Mouse (Mus musculus) forebrain, embryonic 13.5 days (tissue): ENCODE data around the gene Tmem104. TPM values are rescaled to one million over a fixed set of nuclear protein-coding genes. Genes with fewer than 3 reads are reported as not detected.
A peak's percentile ranks its signal among the peaks of the same experiment; 100 is the strongest.

Experiments used
- ATAC-seq: fragments of 200-750 bp; cut with Nextera tagmentation; 2 replicates; pipeline ENCODE4 v1.8.0; 2017
- H3K27ac ChIP-seq: fragments of 300-500 bp; sonication (generic); 2 replicates; pipeline ENCODE4 v1.5.1; 2015; ENCODE audit warnings: inconsistent platforms, mild to moderate bottlenecking, moderate library complexity
- H3K27me3 ChIP-seq: fragments of 300-500 bp; sonication (generic); 2 replicates; pipeline ENCODE4 v1.6.1; 2015; ENCODE audit warnings: mild to moderate bottlenecking, inconsistent platforms
- H3K36me3 ChIP-seq: fragments of 300-500 bp; sonication (generic); 2 replicates; pipeline ENCODE4 v1.6.1; 2015; ENCODE audit warnings: mild to moderate bottlenecking, inconsistent platforms; ENCODE audit not compliant: poor library complexity, severe bottlenecking
- H3K4me1 ChIP-seq: fragments of 300-500 bp; sonication (generic); 2 replicates; pipeline ENCODE4 v1.6.1; 2015; ENCODE audit warnings: inconsistent platforms
- H3K4me2 ChIP-seq: fragments of 300-500 bp; sonication (generic); 2 replicates; pipeline ENCODE4 v1.6.1; 2015; ENCODE audit warnings: inconsistent platforms, mild to moderate bottlenecking, moderate library complexity
- H3K4me3 ChIP-seq: fragments of 300-500 bp; sonication (generic); 2 replicates; pipeline ENCODE4 v1.5.1; 2015; ENCODE audit warnings: mild to moderate bottlenecking, inconsistent platforms
- H3K9ac ChIP-seq: fragments of 300-500 bp; sonication (generic); 2 replicates; pipeline ENCODE4 v1.6.1; 2015; ENCODE audit warnings: mild to moderate bottlenecking, inconsistent platforms
- H3K9me3 ChIP-seq: fragments of 300-500 bp; sonication (generic); replicated peaks from 2 replicates; pipeline ENCODE4 v1.6.1; 2016; ENCODE audit warnings: inconsistent platforms
- WGBS: fragments of 180-500 bp; shearing (Covaris S2); methylation state at CpG from one replicate; pipeline ENCODE4 v1.1.7; 2015; 5-methylcytosine and 5-hydroxymethylcytosine counted together
- polyA plus RNA-seq: library from polyadenylated mRNA; unstranded; fragments of >200 nt; fragmentation: Nextera tagmentation; extraction: Ambion mirVana; gene quantifications from 2 replicates; pipeline ENCODE4 v1.2.1, GENCODE M21; 2015

Gene Tmem104
- polyA plus RNA-seq, 1 experiment from 2014 or later: 7.8 TPM

- Histone ChIP-seq H3K27me3 (peaks cover 29% of the 10 kb centered on the region), H3K4me1 (peaks cover 30% of the 10 kb centered on the region), H3K9ac (no peak overlapping the region), H3K4me3 (no peak overlapping the region), H3K36me3 (peaks cover 25% of the 10 kb centered on the region), H3K4me2 (no peak overlapping the region), H3K27ac (no peak overlapping the region), H3K9me3 (no peaks in the 10 kb centered on the region)
- 73% methylated on average over 10 of the region's 10 CpGs for WGBS
- no peak for ATAC-seq
Observed at GRCm38 (mm10) chr11:115271481-115271880, 84.2 kb downstream of the Tmem104 start.

DNA sequence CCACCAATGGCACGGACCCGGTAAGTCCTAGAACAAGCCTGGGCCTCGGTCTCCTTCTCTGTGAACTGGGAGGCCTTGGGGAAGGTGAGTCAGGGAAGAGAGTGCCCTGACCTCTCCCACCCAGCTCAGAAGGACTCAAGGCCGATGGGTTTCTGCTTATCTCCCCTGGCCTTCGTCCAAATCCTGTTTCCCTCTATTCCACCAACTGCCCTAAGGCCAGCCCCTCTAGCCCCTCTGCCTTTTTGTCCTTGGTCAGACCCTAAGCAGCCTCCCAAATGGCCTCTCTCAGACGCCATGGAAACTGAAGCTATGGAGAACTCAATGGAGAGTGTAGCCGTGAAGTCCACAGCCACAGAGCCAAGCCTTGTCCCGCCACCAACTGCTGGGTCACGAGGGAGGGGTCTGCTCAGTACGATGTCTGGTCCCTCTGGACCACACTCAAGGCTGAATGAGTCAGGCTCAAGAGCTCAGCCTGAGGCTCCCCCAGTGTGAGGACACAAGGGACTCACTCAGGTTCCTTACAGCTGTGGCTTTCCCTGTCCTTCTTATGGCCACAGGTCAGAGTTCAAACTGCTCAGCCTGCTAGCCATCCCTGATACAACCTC lies 85.7 kb downstream of the Tmem104 start:
- ATAC-seq: no peak
- H3K9me3 ChIP-seq: no peaks in the 10 kb centered on the region
- H3K36me3 ChIP-seq: peaks cover 23% of the 10 kb centered on the region
- no peak overlapping the region for H3K4me2 ChIP-seq
- no peak overlapping the region for H3K9ac ChIP-seq
- 75% methylated on average over 10 of the region's 10 CpGs for WGBS
- no peak overlapping the region for H3K27ac ChIP-seq
- no peak overlapping the region for H3K4me3 ChIP-seq
- H3K4me1 ChIP-seq: peaks cover 27% of the 10 kb centered on the region
- peaks cover 14% of the 10 kb centered on the region for H3K27me3 ChIP-seq

- H3K9me3 ChIP-seq: no peaks in the 10 kb centered on the region
- 79% methylated on average over 7 of the region's 7 CpGs for WGBS
- peaks cover 6% of the 10 kb centered on the region for H3K27me3 ChIP-seq
- ATAC-seq: no peak
- no peak overlapping the region for H3K4me2 ChIP-seq
- H3K36me3 ChIP-seq: peaks cover 16% of the 10 kb centered on the region
- H3K9ac ChIP-seq: no peak overlapping the region
- no peak overlapping the region for H3K27ac ChIP-seq
- H3K4me3 ChIP-seq: no peak overlapping the region
- peaks cover 30% of the 10 kb centered on the region for H3K4me1 ChIP-seq
Observed at GRCm38 (mm10) chr11:115273735-115274134, 86.4 kb downstream of the Tmem104 start.

GRCm38 (mm10) chr11:115274178-115274577 lies 86.9 kb downstream of the Tmem104 start:
- peaks cover 12% of the 10 kb centered on the region for H3K36me3 ChIP-seq
- ATAC-seq: no peak
- peaks cover 30% of the 10 kb centered on the region for H3K4me1 ChIP-seq
- H3K9me3 ChIP-seq: no peaks in the 10 kb centered on the region
- no peak overlapping the region for H3K9ac ChIP-seq
- no peak overlapping the region for H3K4me3 ChIP-seq
- no peak overlapping the region for H3K27ac ChIP-seq
- no peak overlapping the region for H3K4me2 ChIP-seq
- H3K27me3 ChIP-seq: peaks cover 2% of the 10 kb centered on the region; the same call in 1 of the 2 replicates
- WGBS: 88% methylated on average over 7 of the region's 7 CpGs

- H3K27me3 ChIP-seq: no peaks in the 10 kb centered on the region
- H3K36me3 ChIP-seq: 0 out of 2 replicates have a peak, but pooled peaks cover 7% of the 10 kb centered on the region
- H3K9ac ChIP-seq: no peak overlapping the region
- H3K9me3 ChIP-seq: no peaks in the 10 kb centered on the region
- H3K4me3 ChIP-seq: no peak overlapping the region
- H3K27ac ChIP-seq: no peak overlapping the region
- no peak for ATAC-seq
- H3K4me2 ChIP-seq: no peak overlapping the region
- H3K4me1 ChIP-seq: peaks cover 30% of the 10 kb centered on the region
- 92% methylated on average over 6 of the region's 6 CpGs for WGBS
Observed at GRCm38 (mm10) chr11:115274771-115275170, 87.5 kb downstream of the Tmem104 start.

DNA sequence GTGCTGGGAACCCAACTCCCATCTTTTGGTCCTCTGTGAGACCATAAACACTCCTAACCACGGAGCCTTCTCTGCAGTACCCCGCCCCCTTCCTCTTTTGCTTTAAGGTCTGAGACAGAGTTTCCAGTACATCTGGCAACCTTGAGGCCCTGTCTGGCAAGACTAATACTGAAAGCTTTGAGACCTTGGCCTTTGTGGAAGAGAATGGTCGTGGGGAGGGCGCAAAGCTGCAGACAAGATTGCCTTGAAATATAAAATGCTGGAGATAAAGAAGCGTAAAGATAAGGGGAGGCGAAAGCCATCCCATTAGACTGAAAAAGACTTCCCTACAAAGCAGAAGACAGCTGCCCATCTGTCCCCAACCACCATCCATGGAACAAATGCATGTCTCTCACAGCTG lies 88.2 kb downstream of the Tmem104 start:
- 0 out of 2 replicates have a peak overlapping the region, but pooled peaks have one; percentile 80 for H3K9ac ChIP-seq
- WGBS: 86% methylated on average over 6 of the region's 6 CpGs
- ATAC-seq: no peak
- H3K9me3 ChIP-seq: no peaks in the 10 kb centered on the region
- no peak overlapping the region for H3K27ac ChIP-seq
- H3K4me1 ChIP-seq: peaks cover 26% of the 10 kb centered on the region
- H3K4me3 ChIP-seq: peak overlapping the region; percentile 67; the same call in 1 of the 2 replicates
- no peaks in the 10 kb centered on the region for H3K27me3 ChIP-seq
- H3K36me3 ChIP-seq: 0 out of 2 replicates have a peak, but pooled peaks cover 7% of the 10 kb centered on the region
- peak overlapping the region; percentile 83 for H3K4me2 ChIP-seq

DNA sequence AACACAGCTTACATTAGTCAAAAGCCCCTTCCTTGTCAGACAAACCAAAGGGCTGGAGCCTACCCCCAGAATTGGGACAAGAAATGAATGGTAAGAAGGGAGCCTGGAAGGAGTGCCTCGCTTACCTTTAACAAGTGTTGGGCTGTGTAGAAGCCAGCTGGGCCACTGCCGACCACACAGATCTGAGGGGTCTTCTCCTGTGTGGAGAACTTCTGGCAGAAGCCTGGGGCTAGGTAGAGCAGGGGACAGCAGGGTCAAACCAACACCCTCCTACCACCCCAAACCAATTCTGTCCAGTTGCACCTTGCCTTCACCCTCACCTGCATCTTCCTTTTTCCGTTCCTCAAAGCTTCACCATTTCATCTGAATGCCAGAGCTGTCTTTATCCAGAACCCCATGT lies 88.7 kb downstream of the Tmem104 start:
- H3K4me1 ChIP-seq: peaks cover 26% of the 10 kb centered on the region
- 0 out of 2 replicates have a peak, but pooled peaks cover 7% of the 10 kb centered on the region for H3K36me3 ChIP-seq
- H3K4me2 ChIP-seq: peak overlapping the region; percentile 83
- H3K9me3 ChIP-seq: no peaks in the 10 kb centered on the region
- 66% methylated on average over 3 of the region's 3 CpGs for WGBS
- peak overlapping the region; percentile 86; the same call in 1 of the 2 replicates for H3K27ac ChIP-seq
- peak overlapping the region; percentile 80 for H3K9ac ChIP-seq
- peak overlapping the region; percentile 67 for H3K4me3 ChIP-seq
- ATAC-seq: no peak
- no peaks in the 10 kb centered on the region for H3K27me3 ChIP-seq

DNA sequence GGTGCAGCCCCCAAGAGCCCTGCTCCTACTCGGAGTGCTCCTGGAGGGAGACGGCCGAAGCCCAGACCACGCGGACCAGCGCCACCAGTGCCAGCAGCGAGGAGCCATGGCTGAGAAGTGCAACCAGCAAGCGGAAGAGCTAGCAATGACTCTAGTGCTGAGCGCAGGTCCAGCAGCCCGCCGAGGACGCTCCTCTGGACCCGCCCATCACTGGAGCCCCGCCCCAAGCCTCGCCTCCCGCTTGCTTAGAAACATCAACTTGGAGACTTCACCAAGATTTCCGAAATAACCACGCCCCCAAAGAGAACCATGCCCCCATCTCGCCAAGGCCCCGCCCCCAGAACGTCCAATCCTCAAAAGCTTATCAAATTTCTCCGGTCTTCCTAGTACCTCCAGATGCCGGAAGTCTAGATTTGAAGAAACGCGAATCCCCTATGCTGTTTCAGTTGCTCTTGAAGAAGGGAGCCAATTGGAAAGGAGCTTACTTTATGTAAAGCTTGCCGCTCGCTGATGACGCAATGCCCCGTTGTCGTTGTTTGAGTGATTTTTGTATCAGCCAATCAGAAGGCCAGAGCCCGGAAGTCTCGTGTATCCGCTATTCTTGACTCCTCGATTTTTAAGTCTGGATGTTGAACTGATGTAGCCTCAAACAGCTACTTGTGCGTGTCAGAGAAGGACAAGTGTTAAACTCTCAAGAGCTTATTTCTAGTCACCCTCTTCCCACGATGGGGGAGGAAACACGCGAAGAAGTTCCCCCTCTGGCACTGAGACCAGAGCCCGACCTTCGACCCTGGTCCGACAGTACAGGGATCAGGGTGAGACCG lies 89.7 kb downstream of the Tmem104 start, which contains the start of gene Fdxr:
Gene Fdxr (minus strand): TSS at position 271 of the 824 bp plus-strand sequence.
- ATAC-seq: peak; percentile 96
- Histone ChIP-seq H3K27me3 (no peaks in the 10 kb centered on the region), H3K4me3 (peak within 1 kb of the TSS; percentile 67), H3K9me3 (no peaks in the 10 kb centered on the region), H3K4me2 (peak within 1 kb of the TSS; percentile 83), H3K36me3 (no peaks in the 10 kb centered on the region), H3K27ac (peak within 1 kb of the TSS; percentile 86), H3K4me1 (peaks cover 26% of the 10 kb centered on the region), H3K9ac (peak within 1 kb of the TSS; percentile 80)
- WGBS: under 1% methylated on average over 42 of the region's 42 CpGs

GRCm38 (mm10) chr11:115277604-115277975 lies 90.3 kb downstream of the Tmem104 start:
- Histone ChIP-seq H3K4me1 (peaks cover 26% of the 10 kb centered on the region), H3K9ac (peak overlapping the region; percentile 66), H3K4me3 (peak overlapping the region; percentile 67), H3K36me3 (no peaks in the 10 kb centered on the region), H3K4me2 (peak overlapping the region; percentile 71), H3K27ac (peak overlapping the region; percentile 72), H3K27me3 (no peaks in the 10 kb centered on the region), H3K9me3 (no peaks in the 10 kb centered on the region)
- 23% methylated on average over 7 of the region's 7 CpGs for WGBS
- ATAC-seq: no peak

- Histone ChIP-seq H3K9me3 (no peaks in the 10 kb centered on the region), H3K9ac (no peak overlapping the region), H3K4me1 (peaks cover 26% of the 10 kb centered on the region), H3K4me2 (peak overlapping the region; percentile 71), H3K27me3 (no peaks in the 10 kb centered on the region), H3K36me3 (no peaks in the 10 kb centered on the region), H3K4me3 (no peak overlapping the region), H3K27ac (no peak overlapping the region)
- ATAC-seq: no peak
- 75% methylated on average over 6 of the region's 6 CpGs for WGBS
Observed at GRCm38 (mm10) chr11:115278176-115278575, 90.9 kb downstream of the Tmem104 start.

DNA sequence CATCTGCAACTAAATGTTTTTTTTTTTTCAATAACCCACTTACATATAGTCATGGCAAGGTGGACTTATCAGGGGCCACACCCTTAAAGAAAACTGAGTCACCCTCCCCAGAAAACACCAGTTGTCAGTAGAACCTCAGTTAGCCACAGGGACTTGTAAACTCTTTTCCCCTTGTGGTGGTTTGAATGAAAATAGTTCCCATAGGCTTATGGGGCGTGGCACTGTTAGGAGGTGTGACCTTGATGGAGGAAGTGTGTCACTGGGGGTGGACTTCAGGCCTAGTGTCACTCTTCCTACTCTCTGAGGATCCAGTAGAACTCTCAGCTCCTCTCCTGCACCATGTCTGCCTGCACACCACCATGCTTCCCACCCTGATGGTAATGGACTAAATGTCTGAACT lies 92.4 kb downstream of the Tmem104 start:
- Histone ChIP-seq H3K4me2 (no peak overlapping the region), H3K9ac (no peak overlapping the region), H3K9me3 (no peaks in the 10 kb centered on the region), H3K36me3 (no peaks in the 10 kb centered on the region), H3K27ac (no peak overlapping the region), H3K4me1 (peaks cover 26% of the 10 kb centered on the region), H3K4me3 (no peak overlapping the region), H3K27me3 (no peaks in the 10 kb centered on the region)
- WGBS: 63% methylated on average over 1 of the region's 1 CpGs
- ATAC-seq: no peak

- H3K4me2 ChIP-seq: no peak overlapping the region
- H3K9me3 ChIP-seq: no peaks in the 10 kb centered on the region
- no peak for ATAC-seq
- peaks cover 17% of the 10 kb centered on the region for H3K4me1 ChIP-seq
- H3K36me3 ChIP-seq: no peaks in the 10 kb centered on the region
- no peak overlapping the region for H3K9ac ChIP-seq
- H3K27ac ChIP-seq: no peak overlapping the region
- no peaks in the 10 kb centered on the region for H3K27me3 ChIP-seq
- 81% methylated on average over 8 of the region's 8 CpGs for WGBS
- no peak overlapping the region for H3K4me3 ChIP-seq
Observed at GRCm38 (mm10) chr11:115282295-115282694, 95.0 kb downstream of the Tmem104 start.
